Mouse (Mus musculus): Measurements from ENCODE around the gene Ceacam9. TPM values are rescaled to one million over a fixed set of nuclear protein-coding genes. Genes with fewer than 3 reads are reported as not detected.

Gene Ceacam9
- polyA plus RNA-seq, 1 experiment = not detected

GRCm38 (mm10) chr7:16763463-16764218 lies 41.9 kb downstream of the Ceacam9 start:
- Histone ChIP-seq H3K4me3 (replicated peaks; ENCODE audit: insufficient read depth, low read depth, low read length) (no peak overlapping the region), H3K27ac (ENCODE audit: insufficient read depth, low read length) (no peak overlapping the region), H3K4me1 (ENCODE audit: control insufficient read depth, insufficient read depth, low read length) (no peaks in the 10 kb centered on the region), H3K27me3 (ENCODE audit: control insufficient read depth, insufficient read depth, low read length) (no peaks in the 10 kb centered on the region)
- TF ChIP-seq CTCF (IDR thresholded peaks at IDR 0.05; ENCODE audit: borderline replicate concordance, insufficient read depth, low read depth, low read length) (no peak), POLR2A (IDR thresholded peaks at IDR 0.05; ENCODE audit: borderline replicate concordance, insufficient read depth, low read length) (no peak)
- 85% methylated on average over 7 of the region's 7 CpGs for WGBS
- no peak for DNase-seq

GRCm38 (mm10) chr7:16766443-16766842 lies 44.7 kb downstream of the Ceacam9 start:
- no peaks in the 10 kb centered on the region for H3K27me3 ChIP-seq (ENCODE audit: control insufficient read depth, insufficient read depth, low read length)
- WGBS = 32% methylated on average over 2 of the region's 2 CpGs
- H3K4me1 ChIP-seq (ENCODE audit: control insufficient read depth, insufficient read depth, low read length) = no peaks in the 10 kb centered on the region
- TF ChIP-seq POLR2A (IDR thresholded peaks at IDR 0.05; ENCODE audit: borderline replicate concordance, insufficient read depth, low read length) = no peak
- no peak for TF ChIP-seq CTCF (IDR thresholded peaks at IDR 0.05; ENCODE audit: borderline replicate concordance, insufficient read depth, low read depth, low read length)
- no peak for DNase-seq
- no peak overlapping the region for H3K27ac ChIP-seq (ENCODE audit: insufficient read depth, low read length)
- no peak overlapping the region for H3K4me3 ChIP-seq (replicated peaks; ENCODE audit: insufficient read depth, low read depth, low read length)

Other genes with a start within 250 kb of the Ceacam9 start
- 3.7 and 6.0 TPM in 2 replicates for gene Npas1, start 244.2 kb upstream of the Ceacam9 start, polyA plus RNA-seq (2012; rRNA removed)
- gene Arhgap35, start 106.9 kb upstream of the Ceacam9 start, polyA plus RNA-seq (2012; rRNA removed) = 52.0 and 55.3 TPM in 2 replicates
- 0.08 TPM in 1 of 2 replicates, not detected in the other for gene Ceacam15, start 46.2 kb upstream of the Ceacam9 start, polyA plus RNA-seq (2012; rRNA removed)
- 424 and 454 TPM in 2 replicates for gene Ap2s1, start 16.5 kb downstream of the Ceacam9 start, polyA plus RNA-seq (2012; rRNA removed)
- gene Slc1a5, start 59.4 kb downstream of the Ceacam9 start, polyA plus RNA-seq (2012; rRNA removed) = 3.5 and 4.0 TPM in 2 replicates
- 158 and 160 TPM in 2 replicates for gene Strn4, start 94.0 kb downstream of the Ceacam9 start, polyA plus RNA-seq (2012; rRNA removed)
- gene Fkrp, start 94.8 kb downstream of the Ceacam9 start, polyA plus RNA-seq (2012; rRNA removed) = 38.6 and 38.9 TPM in 2 replicates
- gene Prkd2, start 121.0 kb downstream of the Ceacam9 start, polyA plus RNA-seq (2012; rRNA removed) = 6.5 and 7.5 TPM in 2 replicates
- gene Dact3, start 153.4 kb downstream of the Ceacam9 start, polyA plus RNA-seq (2012; rRNA removed) = 60.8 and 68.2 TPM in 2 replicates
- 10.0 and 14.0 TPM in 2 replicates for gene Gng8, start 169.9 kb downstream of the Ceacam9 start, polyA plus RNA-seq (2012; rRNA removed)
- 0.11 TPM in 2 replicates for gene Ptgir, start 184.6 kb downstream of the Ceacam9 start, polyA plus RNA-seq (2012; rRNA removed)
- gene Calm3, start 202.2 kb downstream of the Ceacam9 start, polyA plus RNA-seq (2012; rRNA removed) = 1,355 and 1,504 TPM in 2 replicates
- gene Pnmal2, start 222.8 kb downstream of the Ceacam9 start, polyA plus RNA-seq (2012; rRNA removed) = 135 and 136 TPM in 2 replicates
- 27.4 and 29.9 TPM in 2 replicates for gene Pnmal1, start 237.8 kb downstream of the Ceacam9 start, polyA plus RNA-seq (2012; rRNA removed)

Data from cerebellum, adult 2 months (tissue).